Mouse (Mus musculus): ENCODE measurements around the gene Ccdc88c.

GRCm38 (mm10) chr12:101023143-101023542 is 5.7 kb downstream of the Ccdc88c start:
- TF ChIP-seq GATA1 (IDR thresholded peaks at IDR 0.05; ENCODE audit: low read length) (no peak), TAL1 (IDR thresholded peaks at IDR 0.05; ENCODE audit: low read length) (no peak)

Measured in erythroblast, embryonic 14.5 days (primary cell).